ENCODE assay signal across 8 mouse cellular contexts in the genomic region with DNA sequence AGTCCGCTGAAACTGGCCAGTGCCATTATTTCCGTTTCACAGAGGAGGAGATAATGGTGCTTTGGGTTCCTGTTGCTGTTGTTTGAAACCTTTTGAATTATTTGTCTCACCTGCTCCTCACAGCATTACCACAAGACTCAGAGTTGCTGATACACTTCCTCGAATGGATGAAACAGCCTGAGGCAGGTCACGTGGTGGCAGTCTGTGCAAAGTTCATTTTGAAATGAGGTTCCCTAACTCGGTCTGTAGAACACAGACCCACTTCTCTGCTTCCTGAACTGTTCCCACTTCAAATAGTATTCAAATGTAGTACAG. TPM values are rescaled to one million over a fixed set of nuclear protein-coding genes. Genes with fewer than 3 reads are reported as not detected.
A peak's percentile ranks its signal among the peaks of the same experiment; 100 is the strongest.
DNase-seq lines count a peak whose midpoint lies in the region; ATAC-seq and TF ChIP-seq lines count a peak whose summit lies in the region.

No protein-coding gene starts in this region.

- 5% methylated on average over 5 of the region's 5 CpGs for WGBS in hindbrain, postnatal 0 days
- WGBS in liver, embryonic 12.5 days (ENCODE audit: insufficient replicate concordance), result 11% methylated on average over 5 of the region's 5 CpGs

- ATAC-seq in hindbrain, postnatal 0 days, result no peak
- no peak for ATAC-seq in liver, embryonic 12.5 days
- peak; percentile 28; the same call in 1 of the 2 replicates for ATAC-seq in monocyte, adult 5-6 weeks (replicated peaks; ENCODE audit: insufficient number of reproducible peaks, low FRiP score, low TSS enrichment, poor library complexity, severe bottlenecking)

- H3K4me1 ChIP-seq in hindbrain, postnatal 0 days (ENCODE audit: insufficient read depth, low read length), result peaks cover 11% of the 10 kb centered on the region
- H3K4me1 ChIP-seq in liver, embryonic 12.5 days, result peaks cover 12% of the 10 kb centered on the region; the same call in 1 of the 2 replicates

- H3K27ac ChIP-seq in hindbrain, postnatal 0 days, result peak overlapping the region; percentile 75
- peak overlapping the region; percentile 49 for H3K27ac ChIP-seq in liver, embryonic 12.5 days

- no peaks in the 10 kb centered on the region for H3K36me3 ChIP-seq in hindbrain, postnatal 0 days (ENCODE audit: insufficient read depth, low read length)
- no peaks in the 10 kb centered on the region for H3K36me3 ChIP-seq in liver, embryonic 12.5 days

- no peaks in the 10 kb centered on the region for H3K27me3 ChIP-seq in hindbrain, postnatal 0 days (ENCODE audit: insufficient read depth, low read length)
- H3K27me3 ChIP-seq in liver, embryonic 12.5 days (replicated peaks), result 0 out of 2 replicates have a peak, but pooled peaks cover 3% of the 10 kb centered on the region

- H3K9me3 ChIP-seq in hindbrain, postnatal 0 days (ENCODE audit: low read length), result no peaks in the 10 kb centered on the region
- H3K9me3 ChIP-seq in liver, embryonic 12.5 days (replicated peaks), result no peaks in the 10 kb centered on the region

- peak overlapping the region; percentile 49 for H3K9ac ChIP-seq in hindbrain, postnatal 0 days (replicated peaks; ENCODE audit: low read length)
- 0 out of 2 replicates have a peak overlapping the region, but pooled peaks have one; percentile 22 for H3K9ac ChIP-seq in liver, embryonic 12.5 days

- DNase-seq in heart, adult 8-10 months (ENCODE audit: low spot score), result peak; percentile 7
- DNase-seq in heart, postnatal 25 days (ENCODE audit: low spot score), result no peak
- peak; percentile 5 for DNase-seq in embryo, embryonic 11.5 days (ENCODE audit: low read depth, low spot score)
- no peak for DNase-seq in hindbrain, postnatal 0 days (ENCODE audit: low spot score)
- no peak for DNase-seq in retina, embryonic 14.5 days (ENCODE audit: low spot score)
- DNase-seq in right cerebral cortex, postnatal 36 days (ENCODE audit: low spot score in 2 of 2), result no peak

- peak overlapping the region; percentile 94 for H3K4me2 ChIP-seq in hindbrain, postnatal 0 days (ENCODE audit: low read depth, low read length)
- peak overlapping the region; percentile 79 for H3K4me2 ChIP-seq in liver, embryonic 12.5 days

- H3K4me3 ChIP-seq in hindbrain, postnatal 0 days (ENCODE audit: low read length), result peak overlapping the region; percentile 67
- peak overlapping the region; percentile 62 for H3K4me3 ChIP-seq in liver, embryonic 12.5 days

- intact Hi-C loops in heart, postnatal 25 days (cut with DNase I), result loop anchor here (5.0 kb wide), 1 partner anchor 269 kb away; a partner anchor contains a TSS

- TF ChIP-seq CTCF in hindbrain, postnatal 0 days (IDR thresholded peaks at IDR 0.05; ENCODE audit: low read depth), result no peak

RNA-seq across cellular contexts. Expression of a gene that starts 0.8 kb away (rescaled TPM):
- under 1 TPM; 0.09 to 0.22 (median 0.12) TPM for total RNA-seq in heart, adult 8-10 months (2022)
- under 1 TPM; 0.16 to 0.20 TPM for total RNA-seq in heart, postnatal 25 days (2021)
- 37.2 and 38.3 TPM in 2 replicates for total RNA-seq in hindbrain, postnatal 0 days (2014; rRNA removed)
- polyA plus RNA-seq in hindbrain, postnatal 0 days (2015; fragmentation: Nextera tagmentation; extraction: Ambion mirVana), result 12.2 and 12.7 TPM in 2 replicates
- 3.3 and 3.8 TPM in 2 replicates for polyA plus RNA-seq in liver, embryonic 12.5 days (2016; fragmentation: Nextera tagmentation; extraction: Ambion mirVana)
- total RNA-seq in monocyte, adult 5-6 weeks (2017), result 3.2 to 11.4 TPM (median 8.9 TPM) in 3 replicates

RNA-seq across cellular contexts. Expression of a gene that starts 57.5 kb away (rescaled TPM):
- 10 to 100 TPM; 11.3 to 12.6 (median 11.8) TPM for total RNA-seq in heart, adult 8-10 months (2022)
- total RNA-seq in heart, postnatal 25 days (2021), result 10 to 100 TPM; 16.4 to 17.3 TPM
- 3.3 and 4.5 TPM in 2 replicates for total RNA-seq in hindbrain, postnatal 0 days (2014; rRNA removed)
- 6.2 and 7.2 TPM in 2 replicates for polyA plus RNA-seq in hindbrain, postnatal 0 days (2015; fragmentation: Nextera tagmentation; extraction: Ambion mirVana)
- polyA plus RNA-seq in liver, embryonic 12.5 days (2016; fragmentation: Nextera tagmentation; extraction: Ambion mirVana), result 17.4 TPM in 2 replicates
- total RNA-seq in monocyte, adult 5-6 weeks (2017), result 0.87 TPM in 1 of 3 replicates, not detected in the others

Comparison
In these comparisons a context has a peak if more than half of its experiments do, and no peak if none do; other contexts are left out.
1. DNase-seq: peak in heart, adult 8-10 months (single experiment) and embryo, embryonic 11.5 days (single experiment); none in heart, postnatal 25 days (single experiment), hindbrain, postnatal 0 days (single experiment), retina, embryonic 14.5 days (single experiment) and right cerebral cortex, postnatal 36 days (0 of 2).